Mouse (Mus musculus) C2C12 (cell line): ENCODE measurements around the gene Sgcd. TPM values are rescaled to one million over a fixed set of nuclear protein-coding genes. Genes with fewer than 3 reads are reported as not detected.

Source experiments
- H3K27me3 ChIP-seq: one replicate; pipeline ENCODE4 v1.6.1; 2011; ENCODE audit not compliant: control insufficient read depth, insufficient read depth, insufficient read length
- H3K36me3 ChIP-seq: one replicate; pipeline ENCODE4 v1.6.1; 2011; ENCODE audit not compliant: control insufficient read depth, insufficient read depth
- H3K4me3 ChIP-seq: one replicate; pipeline ENCODE4 v1.5.1; 2011; ENCODE audit warnings: mild to moderate bottlenecking, control low read depth; ENCODE audit not compliant: poor library complexity, insufficient read depth, severe bottlenecking
- H3K79me2 ChIP-seq: one replicate; pipeline ENCODE4 v1.6.1; 2011; ENCODE audit not compliant: control insufficient read depth, insufficient read depth
- H3K79me3 ChIP-seq: one replicate; pipeline ENCODE4 v1.6.1; 2011; ENCODE audit warnings: low read depth, control low read depth
- H3ac ChIP-seq: one replicate; pipeline ENCODE3; 2011; ENCODE audit warnings: low read depth; ENCODE audit not compliant: control insufficient read depth, insufficient read length
- CEBPB ChIP-seq: IDR thresholded peaks from one replicate; pipeline ENCODE4 v1.6.1; 2011; ENCODE audit warnings: low read depth, mild to moderate bottlenecking, control low read depth, moderate library complexity
- CTCF ChIP-seq: IDR thresholded peaks from one replicate; pipeline ENCODE4 v1.5.1; 2011; ENCODE audit not compliant: control insufficient read depth, insufficient read depth, insufficient read length
- FOSL1 ChIP-seq: IDR thresholded peaks from one replicate; pipeline ENCODE4 v1.8.0; 2011; ENCODE audit warnings: mild to moderate bottlenecking, low read length; ENCODE audit not compliant: poor library complexity, insufficient read depth, severe bottlenecking
- MAX ChIP-seq: IDR thresholded peaks from one replicate; pipeline ENCODE4 v1.6.1; 2011; ENCODE audit warnings: mild to moderate bottlenecking, control low read depth
- MYOD1 ChIP-seq: IDR thresholded peaks from one replicate; pipeline ENCODE4 v1.6.1; 2011; ENCODE audit warnings: low read depth; ENCODE audit not compliant: control insufficient read depth, insufficient read length
- MYOG ChIP-seq: IDR thresholded peaks from one replicate; pipeline ENCODE4 v1.6.1; 2011; ENCODE audit not compliant: control insufficient read depth, insufficient read length; ENCODE audit errors: extremely low read depth
- USF1 ChIP-seq: IDR thresholded peaks from one replicate; pipeline ENCODE4 v1.6.1; 2011; ENCODE audit warnings: low read depth, mild to moderate bottlenecking, control low read depth, moderate library complexity
- polyA plus RNA-seq: library from polyadenylated mRNA; unstranded; fragments of >200 nt; fragmentation: generic; extraction: Trizol; gene quantifications from one replicate; pipeline ENCODE4 v1.2.1, GENCODE M21; 2012; ENCODE audit warnings: missing spikeins

The Sgcd gene
- polyA plus RNA-seq, 1 experiment: 3.5 TPM

GRCm38 (mm10) chr11:47139271-47139670 lies 849.5 kb downstream of the Sgcd start:
- Histone ChIP-seq H3K79me2 (no peaks in the 10 kb centered on the region), H3K4me3 (no peak overlapping the region), H3K27me3 (no peaks in the 10 kb centered on the region), H3ac (no peak overlapping the region), H3K79me3 (no peaks in the 10 kb centered on the region), H3K36me3 (no peaks in the 10 kb centered on the region)
- TF ChIP-seq CEBPB (no peak), MYOG (no peak)

DNA sequence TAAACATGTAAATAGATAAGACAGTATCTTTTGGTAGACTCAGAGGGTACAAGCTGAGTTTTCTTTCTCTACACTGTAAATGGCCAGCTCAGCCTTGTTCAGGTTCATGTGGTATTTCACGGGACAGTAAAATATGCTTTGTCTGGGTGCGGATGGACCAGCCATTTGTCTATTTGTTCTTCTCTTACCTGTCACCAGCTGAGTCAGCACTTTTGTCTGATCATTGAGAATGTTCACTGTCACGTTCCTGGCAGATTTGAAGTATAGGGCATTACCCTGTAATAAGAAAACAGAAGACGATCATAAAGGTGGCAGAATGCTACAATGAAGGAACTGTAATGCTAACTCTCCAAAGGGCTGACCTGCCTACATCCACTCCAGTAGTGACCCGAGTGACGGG lies 856.4 kb downstream of the Sgcd start:
- H3K36me3 ChIP-seq: no peaks in the 10 kb centered on the region
- no peak overlapping the region for H3K4me3 ChIP-seq
- no peak for TF ChIP-seq CEBPB
- TF ChIP-seq FOSL1: no peak
- TF ChIP-seq MAX: no peak
- TF ChIP-seq MYOD1: no peak
- no peak for TF ChIP-seq MYOG
- no peak for TF ChIP-seq CTCF
- no peak for TF ChIP-seq USF1
- no peaks in the 10 kb centered on the region for H3K79me3 ChIP-seq
- no peak overlapping the region for H3ac ChIP-seq
- H3K27me3 ChIP-seq: no peaks in the 10 kb centered on the region
- no peaks in the 10 kb centered on the region for H3K79me2 ChIP-seq

DNA sequence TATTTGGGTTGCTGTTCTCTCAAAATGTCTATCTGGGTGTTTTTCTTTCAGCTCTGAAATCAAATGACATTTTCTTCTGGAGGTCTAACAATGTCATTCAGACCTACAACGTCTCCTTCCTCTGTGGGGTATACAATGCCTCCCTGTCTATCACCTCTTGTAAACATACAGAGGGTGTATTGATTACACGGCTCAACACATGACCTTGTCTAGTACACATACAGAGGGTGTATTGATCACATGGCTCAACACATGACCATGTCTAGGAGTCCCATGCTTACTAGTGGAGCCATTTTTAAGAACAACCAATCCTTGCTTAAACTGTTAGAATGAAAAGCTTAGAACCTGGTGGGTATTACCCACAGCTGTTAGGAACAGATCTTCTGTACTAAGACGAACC lies 858.3 kb downstream of the Sgcd start:
- Histone ChIP-seq H3ac (no peak overlapping the region), H3K36me3 (no peaks in the 10 kb centered on the region), H3K4me3 (no peak overlapping the region), H3K27me3 (no peaks in the 10 kb centered on the region), H3K79me3 (no peaks in the 10 kb centered on the region), H3K79me2 (no peaks in the 10 kb centered on the region)
- TF ChIP-seq MYOD1 (no peak), MYOG (no peak), MAX (no peak), FOSL1 (no peak), CTCF (no peak), CEBPB (no peak), USF1 (no peak)

GRCm38 (mm10) chr11:47129992-47130391 lies 858.8 kb downstream of the Sgcd start:
- Histone ChIP-seq H3K4me3 (no peak overlapping the region), H3ac (no peak overlapping the region), H3K27me3 (no peaks in the 10 kb centered on the region), H3K79me3 (no peaks in the 10 kb centered on the region), H3K36me3 (no peaks in the 10 kb centered on the region), H3K79me2 (no peaks in the 10 kb centered on the region)
- TF ChIP-seq MAX (no peak), MYOD1 (no peak), FOSL1 (no peak), CTCF (no peak), MYOG (no peak), CEBPB (no peak), USF1 (no peak)

DNA sequence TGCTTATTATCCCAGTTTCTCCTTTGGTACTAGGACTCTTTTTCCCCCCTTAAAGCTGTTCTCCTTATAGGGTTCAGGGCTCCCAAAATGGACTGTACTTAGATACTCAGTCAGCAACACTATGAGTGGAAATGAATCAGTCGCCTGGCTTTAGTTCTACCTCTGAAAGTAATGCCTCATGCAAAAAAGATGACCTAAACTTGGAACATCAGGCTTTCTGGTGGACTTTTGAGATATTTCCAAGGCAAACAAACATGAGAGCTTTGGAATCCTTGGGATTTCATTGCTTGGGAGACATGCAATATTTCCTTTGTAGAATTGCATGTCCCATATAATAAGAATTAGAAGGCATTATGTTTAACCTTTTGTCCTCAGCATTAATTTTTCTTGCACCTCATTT lies 859.6 kb downstream of the Sgcd start:
- no peak for TF ChIP-seq MAX
- no peak for TF ChIP-seq USF1
- no peak for TF ChIP-seq MYOD1
- TF ChIP-seq FOSL1: no peak
- TF ChIP-seq MYOG: no peak
- no peak for TF ChIP-seq CEBPB
- no peak for TF ChIP-seq CTCF
- Histone ChIP-seq H3ac (no peak overlapping the region), H3K36me3 (no peaks in the 10 kb centered on the region), H3K27me3 (no peaks in the 10 kb centered on the region), H3K79me3 (no peaks in the 10 kb centered on the region), H3K79me2 (no peaks in the 10 kb centered on the region), H3K4me3 (no peak overlapping the region)

DNA sequence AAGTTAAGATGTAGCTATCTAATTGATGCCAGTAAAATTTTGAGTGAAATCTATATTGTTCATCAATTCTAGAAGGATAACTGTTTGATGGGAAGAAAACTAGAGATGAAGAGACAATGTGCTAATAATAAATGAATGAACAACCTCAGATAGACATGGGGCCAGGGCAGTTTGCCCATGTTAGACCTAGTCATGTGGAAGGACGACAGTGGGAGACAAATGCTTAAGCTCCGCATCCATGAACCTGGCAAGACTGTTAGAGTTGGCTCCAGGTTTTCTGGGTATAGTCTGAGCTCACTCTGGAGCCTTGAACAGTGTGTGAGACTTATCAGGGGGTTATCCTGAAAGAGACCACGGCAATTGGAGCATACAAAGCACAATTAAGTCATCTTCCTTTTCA lies 860.4 kb downstream of the Sgcd start:
- no peak for TF ChIP-seq CTCF
- no peak for TF ChIP-seq CEBPB
- TF ChIP-seq MYOG: no peak
- TF ChIP-seq MAX: no peak
- TF ChIP-seq FOSL1: no peak
- TF ChIP-seq USF1: no peak
- no peak for TF ChIP-seq MYOD1
- H3K79me2 ChIP-seq: no peaks in the 10 kb centered on the region
- no peaks in the 10 kb centered on the region for H3K79me3 ChIP-seq
- no peak overlapping the region for H3ac ChIP-seq
- H3K27me3 ChIP-seq: no peaks in the 10 kb centered on the region
- H3K4me3 ChIP-seq: no peak overlapping the region
- H3K36me3 ChIP-seq: no peaks in the 10 kb centered on the region
